Mouse (Mus musculus) C2C12 (cell line): Measurements from ENCODE around the gene 2010111I01Rik. TPM values are rescaled to one million over a fixed set of nuclear protein-coding genes. Genes with fewer than 3 reads are reported as not detected.

Experiments used
- H3K27me3 ChIP-seq: one replicate; pipeline ENCODE4 v1.6.1; 2011; ENCODE audit not compliant: control insufficient read depth, insufficient read depth, insufficient read length
- H3K36me3 ChIP-seq: one replicate; pipeline ENCODE4 v1.6.1; 2011; ENCODE audit not compliant: control insufficient read depth, insufficient read depth
- H3K4me3 ChIP-seq: one replicate; pipeline ENCODE4 v1.5.1; 2011; ENCODE audit warnings: mild to moderate bottlenecking, control low read depth; ENCODE audit not compliant: poor library complexity, insufficient read depth, severe bottlenecking
- H3K79me2 ChIP-seq: one replicate; pipeline ENCODE4 v1.6.1; 2011; ENCODE audit not compliant: control insufficient read depth, insufficient read depth
- H3K79me3 ChIP-seq: one replicate; pipeline ENCODE4 v1.6.1; 2011; ENCODE audit warnings: low read depth, control low read depth
- H3ac ChIP-seq: one replicate; pipeline ENCODE3; 2011; ENCODE audit warnings: low read depth; ENCODE audit not compliant: control insufficient read depth, insufficient read length
- CEBPB ChIP-seq: IDR thresholded peaks from one replicate; pipeline ENCODE4 v1.6.1; 2011; ENCODE audit warnings: low read depth, mild to moderate bottlenecking, control low read depth, moderate library complexity
- CTCF ChIP-seq: IDR thresholded peaks from one replicate; pipeline ENCODE4 v1.5.1; 2011; ENCODE audit not compliant: control insufficient read depth, insufficient read depth, insufficient read length
- FOSL1 ChIP-seq: IDR thresholded peaks from one replicate; pipeline ENCODE4 v1.8.0; 2011; ENCODE audit warnings: mild to moderate bottlenecking, low read length; ENCODE audit not compliant: poor library complexity, insufficient read depth, severe bottlenecking
- MAX ChIP-seq: IDR thresholded peaks from one replicate; pipeline ENCODE4 v1.6.1; 2011; ENCODE audit warnings: mild to moderate bottlenecking, control low read depth
- MYOD1 ChIP-seq: IDR thresholded peaks from one replicate; pipeline ENCODE4 v1.6.1; 2011; ENCODE audit warnings: low read depth; ENCODE audit not compliant: control insufficient read depth, insufficient read length
- MYOG ChIP-seq: IDR thresholded peaks from one replicate; pipeline ENCODE4 v1.6.1; 2011; ENCODE audit not compliant: control insufficient read depth, insufficient read length; ENCODE audit errors: extremely low read depth
- USF1 ChIP-seq: IDR thresholded peaks from one replicate; pipeline ENCODE4 v1.6.1; 2011; ENCODE audit warnings: low read depth, mild to moderate bottlenecking, control low read depth, moderate library complexity
- polyA plus RNA-seq: library from polyadenylated mRNA; unstranded; fragments of >200 nt; fragmentation: generic; extraction: Trizol; gene quantifications from one replicate; pipeline ENCODE4 v1.2.1, GENCODE M21; 2012; ENCODE audit warnings: missing spikeins

2010111I01Rik gene
- polyA plus RNA-seq, 1 experiment, result 91.7 TPM

- H3K36me3 ChIP-seq, result no peaks in the 10 kb centered on the region
- H3K79me2 ChIP-seq, result peaks cover 9% of the 10 kb centered on the region
- H3K4me3 ChIP-seq, result no peak overlapping the region
- TF ChIP-seq MYOD1 (no peak), FOSL1 (no peak), USF1 (no peak), CEBPB (no peak), MYOG (no peak), CTCF (no peak), MAX (no peak)
- H3ac ChIP-seq, result no peak overlapping the region
- no peaks in the 10 kb centered on the region for H3K27me3 ChIP-seq
- H3K79me3 ChIP-seq, result peaks cover 5% of the 10 kb centered on the region
These were observed 270.9 kb downstream of the 2010111I01Rik start for GRCm38 (mm10) chr13:63235551-63235950.

- Histone ChIP-seq H3K79me2 (peaks cover 16% of the 10 kb centered on the region), H3ac (no peak overlapping the region), H3K27me3 (no peaks in the 10 kb centered on the region), H3K4me3 (no peak overlapping the region), H3K36me3 (peaks cover 1% of the 10 kb centered on the region), H3K79me3 (peaks cover 13% of the 10 kb centered on the region)
- no peak for TF ChIP-seq CTCF
These were observed 271.6 kb downstream of the 2010111I01Rik start for GRCm38 (mm10) chr13:63236159-63236893.

GRCm38 (mm10) chr13:63238045-63238444 is 273.4 kb downstream of the 2010111I01Rik start:
- peaks cover 30% of the 10 kb centered on the region for H3K79me3 ChIP-seq
- no peaks in the 10 kb centered on the region for H3K27me3 ChIP-seq
- no peak for TF ChIP-seq CEBPB
- no peak for TF ChIP-seq FOSL1
- no peak for TF ChIP-seq MYOD1
- TF ChIP-seq MYOG, result no peak
- TF ChIP-seq USF1, result no peak
- no peak for TF ChIP-seq CTCF
- TF ChIP-seq MAX, result no peak
- H3ac ChIP-seq, result no peak overlapping the region
- no peak overlapping the region for H3K4me3 ChIP-seq
- H3K79me2 ChIP-seq, result peaks cover 34% of the 10 kb centered on the region
- peaks cover 14% of the 10 kb centered on the region for H3K36me3 ChIP-seq

GRCm38 (mm10) chr13:63239301-63239804 is 274.7 kb downstream of the 2010111I01Rik start:
- Histone ChIP-seq H3K79me3 (peaks cover 38% of the 10 kb centered on the region), H3K79me2 (peaks cover 47% of the 10 kb centered on the region), H3ac (peak overlapping the region; percentile 62), H3K4me3 (peak overlapping the region; percentile 78), H3K36me3 (peaks cover 22% of the 10 kb centered on the region), H3K27me3 (no peaks in the 10 kb centered on the region)
- TF ChIP-seq CEBPB (no peak), MYOD1 (no peak), MAX (no peak), USF1 (no peak), FOSL1 (no peak), MYOG (no peak), CTCF (no peak)

- Histone ChIP-seq H3K27me3 (no peaks in the 10 kb centered on the region), H3K36me3 (peaks cover 29% of the 10 kb centered on the region), H3K4me3 (peak overlapping the region; percentile 78), H3K79me3 (peaks cover 46% of the 10 kb centered on the region), H3K79me2 (peaks cover 54% of the 10 kb centered on the region), H3ac (peak overlapping the region; percentile 78)
- TF ChIP-seq MYOD1 (no peak), USF1 (peak; percentile 86)
These were observed 275.4 kb downstream of the 2010111I01Rik start for GRCm38 (mm10) chr13:63239877-63240671.

GRCm38 (mm10) chr13:63240835-63241234 is 276.1 kb downstream of the 2010111I01Rik start:
- peak overlapping the region; percentile 63 for H3ac ChIP-seq
- H3K36me3 ChIP-seq, result peaks cover 35% of the 10 kb centered on the region
- H3K4me3 ChIP-seq, result peak overlapping the region; percentile 78
- peaks cover 61% of the 10 kb centered on the region for H3K79me2 ChIP-seq
- TF ChIP-seq MYOG, result no peak
- no peak for TF ChIP-seq USF1
- TF ChIP-seq MAX, result no peak
- TF ChIP-seq FOSL1, result no peak
- no peak for TF ChIP-seq MYOD1
- TF ChIP-seq CEBPB, result no peak
- no peak for TF ChIP-seq CTCF
- peaks cover 52% of the 10 kb centered on the region for H3K79me3 ChIP-seq
- H3K27me3 ChIP-seq, result no peaks in the 10 kb centered on the region
